Mouse (Mus musculus): ENCODE data around the gene Pde9a. TPM values are rescaled to one million over a fixed set of nuclear protein-coding genes. Genes with fewer than 3 reads are reported as not detected.

Pde9a gene
- polyA plus RNA-seq, 1 experiment: not detected

DNA sequence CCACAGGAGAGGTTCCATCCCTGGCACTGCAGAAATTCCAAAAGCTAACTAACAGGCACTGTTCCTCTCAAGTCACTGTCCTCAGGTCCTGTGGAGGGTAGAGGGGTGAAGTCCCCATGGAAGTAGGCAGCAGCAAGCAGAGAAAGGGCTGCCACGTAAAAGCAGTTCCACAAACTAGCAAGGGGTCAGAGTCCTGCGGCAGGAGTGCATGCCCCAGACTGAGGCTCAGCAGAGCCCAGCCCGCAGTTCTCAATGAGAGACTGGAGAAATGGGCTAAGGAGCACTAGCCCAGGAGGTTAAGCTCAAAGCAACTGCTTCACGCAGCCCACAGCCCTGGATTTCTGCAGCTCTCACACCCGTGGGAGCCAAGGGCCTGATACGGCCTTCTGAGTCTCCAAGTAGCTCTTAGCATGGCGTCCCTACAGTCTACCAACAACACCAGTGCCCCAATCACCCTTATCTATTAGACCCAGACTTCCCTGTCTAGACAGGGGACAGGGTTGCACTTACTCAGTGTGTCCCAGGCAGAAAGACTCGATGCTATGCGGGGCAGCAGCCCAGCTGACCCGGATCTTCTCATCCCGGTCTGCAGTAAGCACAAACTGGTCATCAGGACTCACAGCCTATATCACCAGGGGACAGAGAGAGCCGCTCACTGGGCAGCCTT is 116.4 kb downstream of the Pde9a start:
- Histone ChIP-seq H3K4me3 (ENCODE audit: insufficient read depth, low read length) (no peak overlapping the region), H3K27ac (ENCODE audit: insufficient read depth, low read depth, low read length) (no peak overlapping the region), H3K4me1 (ENCODE audit: control insufficient read depth, insufficient read depth, low read length) (no peaks in the 10 kb centered on the region)
- TF ChIP-seq POLR2A (IDR thresholded peaks at IDR 0.05; ENCODE audit: borderline replicate concordance, low read depth, low read length) (no peak), CTCF (IDR thresholded peaks at IDR 0.05; ENCODE audit: low read depth, low read length) (no peak)

DNA sequence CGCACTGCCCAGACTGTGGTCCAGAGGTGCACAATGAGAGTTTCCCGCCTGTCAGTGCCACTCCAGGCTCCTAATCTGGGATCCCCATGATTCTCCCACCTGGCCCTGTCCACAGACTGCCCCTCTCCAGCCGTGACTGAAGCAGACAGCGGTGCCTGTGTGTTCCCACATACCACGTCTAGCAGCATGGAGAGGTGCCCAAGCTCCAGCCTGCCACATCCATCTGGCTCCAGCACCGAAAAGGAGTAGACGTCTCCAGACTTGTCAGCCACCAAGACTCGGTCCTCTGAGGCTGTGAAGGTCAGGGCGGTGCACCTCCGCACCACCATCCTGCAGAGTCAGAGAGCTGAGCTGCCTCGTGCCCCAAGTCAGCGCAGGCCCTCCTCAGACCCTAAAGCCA is 117.3 kb downstream of the Pde9a start:
- Histone ChIP-seq H3K27ac (ENCODE audit: insufficient read depth, low read depth, low read length) (no peak overlapping the region), H3K4me1 (ENCODE audit: control insufficient read depth, insufficient read depth, low read length) (no peaks in the 10 kb centered on the region), H3K4me3 (ENCODE audit: insufficient read depth, low read length) (no peak overlapping the region)
- TF ChIP-seq CTCF (IDR thresholded peaks at IDR 0.05; ENCODE audit: low read depth, low read length): no peak
- no peak for TF ChIP-seq POLR2A (IDR thresholded peaks at IDR 0.05; ENCODE audit: borderline replicate concordance, low read depth, low read length)

- H3K27ac ChIP-seq (ENCODE audit: insufficient read depth, low read depth, low read length): no peak overlapping the region
- H3K4me1 ChIP-seq (ENCODE audit: control insufficient read depth, insufficient read depth, low read length): no peaks in the 10 kb centered on the region
- TF ChIP-seq POLR2A (IDR thresholded peaks at IDR 0.05; ENCODE audit: borderline replicate concordance, low read depth, low read length): no peak
- no peak for TF ChIP-seq CTCF (IDR thresholded peaks at IDR 0.05; ENCODE audit: low read depth, low read length)
- no peak overlapping the region for H3K4me3 ChIP-seq (ENCODE audit: insufficient read depth, low read length)
These were observed 117.9 kb downstream of the Pde9a start for GRCm38 (mm10) chr17:31503936-31504335.

- Histone ChIP-seq H3K4me1 (ENCODE audit: control insufficient read depth, insufficient read depth, low read length) (no peaks in the 10 kb centered on the region; the same call in 1 of the 2 replicates), H3K4me3 (ENCODE audit: insufficient read depth, low read length) (no peak overlapping the region), H3K27ac (ENCODE audit: insufficient read depth, low read depth, low read length) (no peak overlapping the region)
- TF ChIP-seq POLR2A (IDR thresholded peaks at IDR 0.05; ENCODE audit: borderline replicate concordance, low read depth, low read length) (no peak), CTCF (IDR thresholded peaks at IDR 0.05; ENCODE audit: low read depth, low read length) (no peak)
These were observed 119.0 kb downstream of the Pde9a start for GRCm38 (mm10) chr17:31505013-31505412.

DNA sequence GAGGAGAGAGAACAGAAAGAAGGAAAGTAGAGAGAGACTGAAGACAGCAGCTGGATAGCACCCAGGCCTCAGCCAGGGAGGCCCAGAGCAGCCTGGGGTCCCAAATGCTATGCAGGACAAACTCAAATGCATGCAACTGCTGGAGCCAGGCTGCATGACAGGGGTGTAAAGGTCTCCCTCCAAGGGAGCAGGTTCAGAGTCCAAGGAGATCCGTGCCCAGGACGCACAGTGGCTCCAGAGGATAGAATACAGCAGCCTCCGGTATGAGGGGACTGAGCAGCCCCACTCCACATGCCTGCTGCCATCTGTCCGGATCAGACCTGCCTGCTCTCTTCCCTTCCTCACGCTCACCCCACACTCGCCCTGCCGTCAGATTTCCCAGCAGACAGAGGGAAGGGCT is 120.3 kb downstream of the Pde9a start:
- TF ChIP-seq CTCF (IDR thresholded peaks at IDR 0.05; ENCODE audit: low read depth, low read length): no peak
- no peak for TF ChIP-seq POLR2A (IDR thresholded peaks at IDR 0.05; ENCODE audit: borderline replicate concordance, low read depth, low read length)
- H3K27ac ChIP-seq (ENCODE audit: insufficient read depth, low read depth, low read length): no peak overlapping the region
- no peak overlapping the region for H3K4me3 ChIP-seq (ENCODE audit: insufficient read depth, low read length)
- H3K4me1 ChIP-seq (ENCODE audit: control insufficient read depth, insufficient read depth, low read length): no peaks in the 10 kb centered on the region; the same call in 1 of the 2 replicates

GRCm38 (mm10) chr17:31510944-31511343 is 124.9 kb downstream of the Pde9a start:
- TF ChIP-seq CTCF (IDR thresholded peaks at IDR 0.05; ENCODE audit: low read depth, low read length) (no peak), POLR2A (IDR thresholded peaks at IDR 0.05; ENCODE audit: borderline replicate concordance, low read depth, low read length) (no peak)
- peaks cover 2% of the 10 kb centered on the region; the same call in 1 of the 2 replicates for H3K4me1 ChIP-seq (ENCODE audit: control insufficient read depth, insufficient read depth, low read length)
- peak overlapping the region; percentile 85 for H3K4me3 ChIP-seq (ENCODE audit: insufficient read depth, low read length)
- peak overlapping the region; percentile 59; the same call in 1 of the 2 replicates for H3K27ac ChIP-seq (ENCODE audit: insufficient read depth, low read depth, low read length)

GRCm38 (mm10) chr17:31511792-31512495 is 125.9 kb downstream of the Pde9a start:
- no peak for TF ChIP-seq POLR2A (IDR thresholded peaks at IDR 0.05; ENCODE audit: borderline replicate concordance, low read depth, low read length)
- no peak for TF ChIP-seq CTCF (IDR thresholded peaks at IDR 0.05; ENCODE audit: low read depth, low read length)
- Histone ChIP-seq H3K4me1 (ENCODE audit: control insufficient read depth, insufficient read depth, low read length) (peaks cover 2% of the 10 kb centered on the region; the same call in 1 of the 2 replicates), H3K4me3 (ENCODE audit: insufficient read depth, low read length) (peak overlapping the region; percentile 85), H3K27ac (ENCODE audit: insufficient read depth, low read depth, low read length) (peak overlapping the region; percentile 59)

DNA sequence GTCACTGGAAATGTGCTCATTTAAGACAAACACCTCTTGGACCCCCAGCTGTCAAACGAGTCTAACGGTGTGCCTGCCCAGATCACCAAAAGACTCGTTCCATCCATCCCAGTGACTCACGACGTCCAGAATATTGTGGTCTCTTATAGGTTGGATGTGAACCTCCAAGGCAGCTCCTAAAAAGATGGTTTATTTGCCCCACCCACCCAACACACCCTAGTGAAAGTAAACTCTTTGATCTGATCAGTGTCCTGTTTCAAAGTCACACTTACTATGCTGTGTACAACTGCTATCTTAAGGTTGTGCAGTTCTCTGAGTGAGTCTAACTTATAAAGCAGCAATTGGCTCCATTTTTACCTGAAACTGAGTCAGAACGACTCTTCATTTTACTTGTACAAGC is 126.6 kb downstream of the Pde9a start:
- TF ChIP-seq CTCF (IDR thresholded peaks at IDR 0.05; ENCODE audit: low read depth, low read length): no peak
- no peak for TF ChIP-seq POLR2A (IDR thresholded peaks at IDR 0.05; ENCODE audit: borderline replicate concordance, low read depth, low read length)
- Histone ChIP-seq H3K4me3 (ENCODE audit: insufficient read depth, low read length) (peak overlapping the region; percentile 85), H3K4me1 (ENCODE audit: control insufficient read depth, insufficient read depth, low read length) (peaks cover 2% of the 10 kb centered on the region; the same call in 1 of the 2 replicates), H3K27ac (ENCODE audit: insufficient read depth, low read depth, low read length) (no peak overlapping the region)

DNA sequence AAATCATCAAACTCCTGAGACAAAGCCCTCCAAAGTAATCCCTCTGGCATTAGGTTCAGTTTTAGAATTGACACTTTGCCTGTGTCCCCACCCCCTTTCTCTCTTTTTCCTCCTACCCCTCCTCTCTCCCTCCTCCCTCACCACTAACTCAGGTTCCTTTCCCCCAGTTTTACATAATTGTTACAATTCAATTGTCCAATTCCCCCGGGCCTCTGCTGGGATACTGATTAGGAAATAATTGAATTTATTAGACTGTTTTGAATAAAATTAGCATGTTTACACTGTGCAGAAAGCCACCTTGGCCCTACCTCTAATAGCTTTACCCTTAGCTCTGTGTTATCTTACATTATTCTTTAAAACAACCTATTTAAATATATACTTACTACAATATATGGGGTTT is 128.7 kb downstream of the Pde9a start:
- H3K4me1 ChIP-seq (ENCODE audit: control insufficient read depth, insufficient read depth, low read length): peaks cover 2% of the 10 kb centered on the region; the same call in 1 of the 2 replicates
- H3K4me3 ChIP-seq (ENCODE audit: insufficient read depth, low read length): no peak overlapping the region
- no peak for TF ChIP-seq CTCF (IDR thresholded peaks at IDR 0.05; ENCODE audit: low read depth, low read length)
- no peak for TF ChIP-seq POLR2A (IDR thresholded peaks at IDR 0.05; ENCODE audit: borderline replicate concordance, low read depth, low read length)
- no peak overlapping the region for H3K27ac ChIP-seq (ENCODE audit: insufficient read depth, low read depth, low read length)

DNA sequence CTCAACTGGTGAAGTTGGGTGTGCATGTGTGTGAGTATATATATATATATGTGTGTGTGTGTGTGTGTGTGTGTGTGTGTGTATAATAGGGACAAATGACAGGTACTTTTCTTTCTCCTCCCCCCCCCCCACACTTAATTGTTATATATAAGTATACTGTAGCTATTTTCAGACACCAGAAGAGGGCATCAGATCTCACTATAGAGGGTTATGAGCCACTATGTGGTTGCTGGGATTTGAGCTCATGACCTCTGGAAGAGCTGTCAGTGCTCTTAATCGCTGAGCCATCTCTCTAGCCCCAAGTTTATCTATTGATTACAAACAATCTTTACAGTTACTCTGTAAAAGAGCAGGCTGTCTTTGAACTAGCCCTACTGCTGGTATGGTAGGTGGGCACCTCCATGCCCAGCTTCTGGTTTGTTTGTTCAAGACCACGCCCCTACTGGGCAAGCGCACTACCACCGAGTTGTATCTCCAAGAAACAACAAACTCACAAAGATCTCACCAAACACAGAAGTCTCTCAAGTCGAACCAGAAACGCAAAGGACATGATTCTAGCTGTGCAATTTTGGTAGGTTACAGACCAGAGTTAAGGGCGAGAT is 133.4 kb downstream of the Pde9a start:
- peak overlapping the region; percentile 67 for H3K4me3 ChIP-seq (ENCODE audit: insufficient read depth, low read length)
- H3K4me1 ChIP-seq (ENCODE audit: control insufficient read depth, insufficient read depth, low read length): peaks cover 7% of the 10 kb centered on the region
- peak overlapping the region; percentile 63 for H3K27ac ChIP-seq (ENCODE audit: insufficient read depth, low read depth, low read length)
- no peak for TF ChIP-seq CTCF (IDR thresholded peaks at IDR 0.05; ENCODE audit: low read depth, low read length)
- TF ChIP-seq POLR2A (IDR thresholded peaks at IDR 0.05; ENCODE audit: borderline replicate concordance, low read depth, low read length): no peak

Data from bone marrow macrophage, adult 2 months (primary cell).